Mouse (Mus musculus) thymus, adult 2 months (tissue): ENCODE measurements around the gene Igf1r.

Experiments used
- CTCF ChIP-seq: fragments of 200-500 bp; IDR thresholded peaks from 2 replicates; pipeline ENCODE4 v1.5.1; 2012; ENCODE audit warnings: mild to moderate bottlenecking, control low read depth, low read length, moderate library complexity, borderline replicate concordance; ENCODE audit not compliant: control insufficient read depth, poor library complexity, insufficient read depth; ENCODE audit errors: extremely low read depth
- POLR2A ChIP-seq: fragments of 200-500 bp; IDR thresholded peaks from 2 replicates; pipeline ENCODE4 v1.6.1; 2012; ENCODE audit warnings: mild to moderate bottlenecking, low read length, control low read depth, moderate library complexity; ENCODE audit not compliant: control insufficient read depth, poor library complexity, insufficient read depth; ENCODE audit errors: extremely low read depth

DNA sequence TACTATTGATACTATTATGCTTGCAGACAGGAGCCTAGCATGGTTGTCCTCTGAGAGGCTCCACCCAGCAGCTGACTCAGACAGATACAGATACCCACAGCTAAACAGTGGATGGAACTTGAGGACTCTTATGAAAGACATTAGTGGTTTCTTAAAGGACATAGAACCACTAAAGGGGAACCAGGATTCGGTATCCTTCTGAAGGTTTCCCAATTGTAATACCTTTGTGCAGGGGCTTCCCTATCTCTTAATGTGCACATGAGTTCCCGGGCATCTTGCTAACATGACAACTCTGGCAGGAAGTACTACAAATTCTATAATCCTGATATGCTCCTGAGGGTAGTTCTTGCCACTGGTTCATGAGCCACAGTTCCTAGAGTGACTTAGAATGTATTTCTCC, 46.3 kb upstream of the Igf1r start:
- TF ChIP-seq POLR2A, result no peak
- TF ChIP-seq CTCF, result no peak
